Mouse (Mus musculus) heart, adult 10 weeks (tissue): Measurements from ENCODE around the gene Nsmf. TPM values are rescaled to one million over a fixed set of nuclear protein-coding genes. Genes with fewer than 3 reads are reported as not detected.

ENCODE experiments used
- polyA plus RNA-seq: library from polyadenylated mRNA; stranded (reverse); fragments of 350-450 nt; fragmentation: Illumina TruSeq; extraction: RNeasy Lipid Tissue Mini Kit (QIAGEN cat#74804); gene quantifications from one replicate; pipeline ENCODE4 v1.2.3, GENCODE M21; 2014; ENCODE audit warnings: low read depth, low replicate concordance

Nsmf gene
- 27.4 TPM for polyA plus RNA-seq

DNA sequence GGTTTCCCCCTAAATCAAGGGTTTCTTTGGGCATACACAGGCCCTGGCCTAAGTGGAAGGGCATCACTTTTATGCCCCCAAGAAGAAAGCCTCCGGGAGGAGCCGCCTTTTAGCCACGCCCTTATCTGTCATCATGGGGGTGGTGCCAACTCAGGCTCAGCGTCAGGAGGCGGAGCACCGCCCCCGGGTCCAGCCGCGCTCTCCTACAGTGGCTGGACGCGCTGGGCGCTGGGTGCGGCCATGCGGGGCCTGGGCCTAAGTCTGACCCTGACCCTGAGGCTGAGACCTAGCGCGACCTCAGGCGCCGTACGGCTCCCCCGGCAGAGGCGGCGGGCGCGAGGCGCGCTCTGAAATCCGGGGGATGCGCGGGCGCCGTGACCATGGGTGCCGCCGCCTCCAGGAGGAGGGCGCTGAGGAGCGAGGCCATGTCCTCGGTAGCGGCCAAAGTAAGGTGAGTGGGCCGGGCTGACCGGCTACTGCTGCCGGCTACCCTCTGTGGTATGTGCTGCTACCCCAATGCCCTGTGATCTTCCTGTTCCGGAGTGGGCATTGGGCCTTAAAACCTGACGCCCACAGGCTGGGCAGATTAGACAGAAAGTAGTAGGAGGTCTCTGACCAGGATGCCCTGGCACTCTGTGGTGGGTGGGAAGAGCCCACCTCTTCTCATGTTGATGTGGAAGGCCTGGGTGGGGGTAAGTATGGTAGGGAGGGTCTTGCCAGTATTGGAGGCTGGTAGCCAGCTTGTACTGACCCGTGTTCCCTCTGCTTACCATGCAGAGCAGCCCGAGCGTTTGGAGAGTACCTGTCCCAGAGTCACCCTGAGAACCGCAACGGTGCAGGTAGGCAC is at the start of gene Nsmf:
Nsmf (plus strand) TSS at position 135 of the 847 bp plus-strand sequence.

DNA sequence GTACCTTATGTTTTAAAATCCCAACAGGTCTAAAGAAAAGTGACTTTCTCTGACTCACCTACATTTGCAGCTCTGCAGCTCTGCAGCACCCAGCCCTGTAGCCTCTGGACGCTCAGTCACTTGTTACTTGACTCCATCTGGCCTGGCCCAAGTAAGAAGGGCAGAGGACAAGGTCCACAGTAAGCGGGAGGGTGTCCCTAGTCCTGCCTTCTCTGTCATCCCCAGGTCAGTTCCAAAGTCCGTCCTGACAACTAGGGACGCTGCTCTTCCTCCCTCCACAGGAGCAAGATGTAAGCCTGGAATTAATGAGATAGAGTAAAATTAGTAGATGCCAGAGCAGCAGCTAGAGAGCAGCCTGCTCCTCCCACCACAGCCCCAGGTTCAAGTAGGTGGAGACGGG is 25.9 kb downstream of the Nsmf start, which contains the start of gene Entpd8:
Entpd8 (plus strand) TSS at position 229 of the 400 bp plus-strand sequence.

DNA sequence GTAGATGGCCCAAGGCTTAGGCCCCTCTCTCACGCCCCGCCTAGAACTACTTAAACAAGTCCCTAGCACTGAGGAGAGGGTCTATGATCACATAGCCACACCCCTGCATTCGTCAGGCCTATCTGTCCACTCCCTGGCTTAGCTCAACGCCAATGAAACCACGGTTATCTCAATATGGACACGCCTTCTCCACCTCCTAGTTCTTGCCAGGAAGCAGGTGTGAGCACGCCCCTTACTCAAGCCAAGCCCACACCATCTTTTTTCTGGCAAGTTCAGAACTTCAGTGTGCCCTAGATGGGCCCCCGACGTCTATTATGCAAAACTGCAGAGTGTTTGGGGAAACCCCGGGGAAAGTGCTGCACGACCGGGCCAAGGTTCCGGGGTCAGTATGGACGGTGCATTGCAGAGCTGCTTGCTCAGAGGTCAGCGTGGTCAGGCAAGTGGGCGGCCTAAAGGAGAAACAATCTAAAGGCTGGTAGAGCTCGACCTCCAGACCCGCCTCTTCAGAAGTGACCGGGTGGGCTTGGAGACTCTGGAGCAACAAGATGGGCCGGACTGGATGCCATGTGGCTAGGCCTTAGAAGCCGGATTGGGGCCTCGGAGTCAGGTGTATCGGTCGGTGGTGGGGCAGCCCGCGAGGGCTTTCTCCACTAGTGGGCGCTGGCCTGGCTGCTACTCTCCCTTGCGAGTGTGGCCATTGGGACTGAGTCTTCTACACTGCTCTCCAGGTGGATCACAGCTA is 41.1 kb downstream of the Nsmf start, which contains the start of gene Noxa1:
Noxa1 (minus strand) TSS at position 41 of the 742 bp plus-strand sequence.

Other genes starting within 250 kb of the Nsmf start
- 16.0 TPM for gene Ehmt1, start 134.7 kb upstream of the Nsmf start, polyA plus RNA-seq
- 9.0 TPM for gene Arrdc1, start 119.1 kb upstream of the Nsmf start, polyA plus RNA-seq
- 15.5 TPM for gene Zmynd19, start 104.6 kb upstream of the Nsmf start, polyA plus RNA-seq
- 9.7 TPM for gene Dph7, start 92.0 kb upstream of the Nsmf start, polyA plus RNA-seq
- 116 TPM for gene Mrpl41, start 79.3 kb upstream of the Nsmf start, polyA plus RNA-seq
- 21.6 TPM for gene Pnpla7, start 78.3 kb upstream of the Nsmf start, polyA plus RNA-seq
- not detected for gene Entpd8, start 25.9 kb downstream of the Nsmf start, polyA plus RNA-seq
- not detected for gene Noxa1, start 40.8 kb downstream of the Nsmf start, polyA plus RNA-seq
- 9.5 TPM for gene Nrarp, start 126.4 kb downstream of the Nsmf start, polyA plus RNA-seq
- 4.8 TPM for gene Tor4a, start 142.5 kb downstream of the Nsmf start, polyA plus RNA-seq
- 34.5 TPM for gene Nelfb, start 157.1 kb downstream of the Nsmf start, polyA plus RNA-seq
- gene Stpg3, start 160.3 kb downstream of the Nsmf start, polyA plus RNA-seq, result not detected
- gene Fam166a, start 164.4 kb downstream of the Nsmf start, polyA plus RNA-seq, result not detected
- 275 TPM for gene Tubb4b, start 170.3 kb downstream of the Nsmf start, polyA plus RNA-seq
- gene Slc34a3, start 180.0 kb downstream of the Nsmf start, polyA plus RNA-seq, result not detected
- gene Rnf224, start 182.4 kb downstream of the Nsmf start, polyA plus RNA-seq, result not detected
- gene Rnf208, start 187.9 kb downstream of the Nsmf start, polyA plus RNA-seq, result not detected
- gene Cysrt1, start 188.1 kb downstream of the Nsmf start, polyA plus RNA-seq, result not detected
- gene AL732309.1, start 192.5 kb downstream of the Nsmf start, polyA plus RNA-seq, result 6.4 TPM
- 9.8 TPM for gene Tmem203, start 201.1 kb downstream of the Nsmf start, polyA plus RNA-seq
- gene Tprn, start 208.3 kb downstream of the Nsmf start, polyA plus RNA-seq, result 3.3 TPM
- 49.1 TPM for gene Ssna1, start 218.1 kb downstream of the Nsmf start, polyA plus RNA-seq
- gene Anapc2, start 218.1 kb downstream of the Nsmf start, polyA plus RNA-seq, result 42.7 TPM
- not detected for gene Tmem210, start 233.8 kb downstream of the Nsmf start, polyA plus RNA-seq
- not detected for gene Lrrc26, start 235.6 kb downstream of the Nsmf start, polyA plus RNA-seq